Mouse (Mus musculus) kidney, postnatal 0 days (tissue): ENCODE measurements around the gene Cfap74. TPM values are rescaled to one million over a fixed set of nuclear protein-coding genes. Genes with fewer than 3 reads are reported as not detected.

ENCODE experiments used
- ATAC-seq: fragments of 200-750 bp; cut with Nextera tagmentation; replicated peaks from 2 replicates; pipeline ENCODE4 v1.8.0; 2017; ENCODE audit warnings: low read depth, moderate number of reproducible peaks, moderate TSS enrichment, moderate library complexity; ENCODE audit not compliant: low FRiP score
- DNase-seq: peaks from one replicate; pipeline ENCODE4 v3.0.0-alpha.2; 2016; ENCODE audit warnings: low spot score
- H3K27ac ChIP-seq: fragments of 300-500 bp; sonication (generic); 2 replicates; pipeline ENCODE4 v1.5.1; 2014; ENCODE audit warnings: mild to moderate bottlenecking
- H3K27me3 ChIP-seq: fragments of 300-500 bp; sonication (generic); 2 replicates; pipeline ENCODE4 v1.6.1; 2014; ENCODE audit warnings: low read length, mixed read lengths; ENCODE audit not compliant: insufficient read depth
- H3K36me3 ChIP-seq: fragments of 300-500 bp; sonication (generic); 2 replicates; pipeline ENCODE4 v1.6.1; 2014; ENCODE audit warnings: low read length, mixed read lengths; ENCODE audit not compliant: insufficient read depth
- H3K4me1 ChIP-seq: fragments of 300-500 bp; sonication (generic); replicated peaks from 2 replicates; pipeline ENCODE4 v1.6.1; 2014; ENCODE audit warnings: antibody characterized with exemption, low read length, mixed read lengths; ENCODE audit not compliant: insufficient read depth
- H3K4me2 ChIP-seq: fragments of 300-500 bp; sonication (generic); 2 replicates; pipeline ENCODE4 v1.6.1; 2014; ENCODE audit warnings: mild to moderate bottlenecking, low read length, moderate library complexity, mixed read lengths
- H3K4me3 ChIP-seq: fragments of 300-500 bp; sonication (generic); replicated peaks from 2 replicates; pipeline ENCODE4 v1.5.1; 2014; ENCODE audit warnings: low read depth, low read length
- H3K9ac ChIP-seq: fragments of 300-500 bp; sonication (generic); 2 replicates; pipeline ENCODE4 v1.6.1; 2014; ENCODE audit warnings: low read depth, low read length
- H3K9me3 ChIP-seq: fragments of 300-500 bp; sonication (generic); replicated peaks from 2 replicates; pipeline ENCODE4 v1.6.1; 2016; ENCODE audit warnings: low read length, inconsistent platforms, mixed read lengths
- CTCF ChIP-seq: IDR thresholded peaks from 2 replicates; pipeline ENCODE4 v1.5.1; 2016; ENCODE audit warnings: antibody characterized with exemption, low read depth, mild to moderate bottlenecking, moderate library complexity
- whole genome bisulfite sequencing: fragments of 180-500 bp; shearing (Covaris S2); extraction: QIAGEN DNeasy Blood & Tissue Kit; methylation state at CpG from one replicate; pipeline ENCODE4 v1.1.7; 2014; 5-methylcytosine and 5-hydroxymethylcytosine counted together
- polyA plus RNA-seq: library from polyadenylated mRNA; unstranded; fragments of >200 nt; fragmentation: Nextera tagmentation; extraction: Ambion mirVana; gene quantifications from 2 replicates; pipeline ENCODE4 v1.2.1, GENCODE M21; 2015

Cfap74 gene
- polyA plus RNA-seq, 1 experiment from 2014 or later, result 0.62 TPM

- Histone ChIP-seq H3K9ac (no peak overlapping the region), H3K27me3 (no peaks in the 10 kb centered on the region), H3K36me3 (no peaks in the 10 kb centered on the region), H3K4me3 (no peak overlapping the region), H3K4me2 (no peak overlapping the region), H3K4me1 (peaks cover 7% of the 10 kb centered on the region; the same call in 1 of the 2 replicates), H3K27ac (no peak overlapping the region), H3K9me3 (no peaks in the 10 kb centered on the region)
- no peak for TF ChIP-seq CTCF
- WGBS, result 75% methylated on average over 9 of the region's 9 CpGs
- ATAC-seq (no peak), DNase-seq (no peak)
These were observed 41.3 kb upstream of the Cfap74 start for GRCm38 (mm10) chr4:155367739-155368138.

GRCm38 (mm10) chr4:155368684-155369083 is 40.3 kb upstream of the Cfap74 start:
- 30% methylated on average over 12 of the region's 12 CpGs for WGBS
- ATAC-seq, result no peak

GRCm38 (mm10) chr4:155370737-155371715 is 38.0 kb upstream of the Cfap74 start:
- Histone ChIP-seq H3K4me3 (no peak overlapping the region), H3K27ac (no peak overlapping the region), H3K9ac (no peak overlapping the region), H3K4me1 (peaks cover 7% of the 10 kb centered on the region; the same call in 1 of the 2 replicates), H3K27me3 (no peaks in the 10 kb centered on the region), H3K36me3 (no peaks in the 10 kb centered on the region), H3K9me3 (no peaks in the 10 kb centered on the region), H3K4me2 (no peak overlapping the region)
- DNase-seq (peak; percentile 16), ATAC-seq (peak; percentile 83)
- TF ChIP-seq CTCF, result no peak
- 85% methylated on average over 15 of the region's 15 CpGs for WGBS

More at GRCm38 (mm10) chr4:155368684-155369083, 40.3 kb upstream of the Cfap74 start:
- peaks cover 7% of the 10 kb centered on the region; the same call in 1 of the 2 replicates for H3K4me1 ChIP-seq
- H3K27ac ChIP-seq, result no peak overlapping the region
- no peaks in the 10 kb centered on the region for H3K27me3 ChIP-seq
- peak; percentile 84 for TF ChIP-seq CTCF
- no peaks in the 10 kb centered on the region for H3K9me3 ChIP-seq
- H3K36me3 ChIP-seq, result no peaks in the 10 kb centered on the region
- H3K4me2 ChIP-seq, result no peak overlapping the region
- DNase-seq, result peak; percentile 49
- no peak overlapping the region for H3K4me3 ChIP-seq
- no peak overlapping the region for H3K9ac ChIP-seq

GRCm38 (mm10) chr4:155371797-155372735 is 36.9 kb upstream of the Cfap74 start:
- H3K4me1 ChIP-seq, result 0 out of 2 replicates have a peak, but pooled peaks cover under 1% of the 10 kb centered on the region
- DNase-seq (no peak), ATAC-seq (no peak)
- 62% methylated on average over 5 of the region's 5 CpGs for WGBS
- H3K27ac ChIP-seq, result no peak overlapping the region
- H3K4me2 ChIP-seq, result no peak overlapping the region
- H3K9me3 ChIP-seq, result no peaks in the 10 kb centered on the region
- no peak overlapping the region for H3K4me3 ChIP-seq
- H3K36me3 ChIP-seq, result no peaks in the 10 kb centered on the region
- no peak overlapping the region for H3K9ac ChIP-seq
- no peak for TF ChIP-seq CTCF
- no peaks in the 10 kb centered on the region for H3K27me3 ChIP-seq

GRCm38 (mm10) chr4:155381974-155382373 is 27.0 kb upstream of the Cfap74 start:
- no peak for TF ChIP-seq CTCF
- 20% methylated on average over 7 of the region's 7 CpGs for WGBS
- H3K4me3 ChIP-seq, result no peak overlapping the region
- ATAC-seq, result no peak
- peak; percentile 45 for DNase-seq
- no peaks in the 10 kb centered on the region for H3K9me3 ChIP-seq
- H3K4me2 ChIP-seq, result no peak overlapping the region
- H3K27ac ChIP-seq, result no peak overlapping the region
- no peaks in the 10 kb centered on the region for H3K36me3 ChIP-seq
- H3K27me3 ChIP-seq, result 0 out of 2 replicates have a peak, but pooled peaks cover 3% of the 10 kb centered on the region
- H3K4me1 ChIP-seq, result no peaks in the 10 kb centered on the region
- H3K9ac ChIP-seq, result no peak overlapping the region

- TF ChIP-seq CTCF, result no peak
- 0 out of 2 replicates have a peak, but pooled peaks cover 3% of the 10 kb centered on the region for H3K27me3 ChIP-seq
- H3K4me1 ChIP-seq, result no peaks in the 10 kb centered on the region
- H3K9ac ChIP-seq, result no peak overlapping the region
- no peaks in the 10 kb centered on the region for H3K9me3 ChIP-seq
- no peak overlapping the region for H3K4me3 ChIP-seq
- no peak overlapping the region for H3K27ac ChIP-seq
- no peak overlapping the region for H3K4me2 ChIP-seq
- H3K36me3 ChIP-seq, result no peaks in the 10 kb centered on the region
- peak; percentile 23 for DNase-seq
- 12% methylated on average over 9 of the region's 9 CpGs for WGBS
- ATAC-seq, result no peak
These were observed 26.2 kb upstream of the Cfap74 start for GRCm38 (mm10) chr4:155382752-155383151.
